Mouse (Mus musculus) frontal cortex, postnatal 25 days (tissue): Measurements from ENCODE around the gene AI661453.

ENCODE experiments used
- DNase-seq, 2 experiments: peaks; one replicate each; pipeline ENCODE4 v3.0.0; 2022; ENCODE audit warnings: low spot score in 2 of 2

The AI661453 gene

DNA sequence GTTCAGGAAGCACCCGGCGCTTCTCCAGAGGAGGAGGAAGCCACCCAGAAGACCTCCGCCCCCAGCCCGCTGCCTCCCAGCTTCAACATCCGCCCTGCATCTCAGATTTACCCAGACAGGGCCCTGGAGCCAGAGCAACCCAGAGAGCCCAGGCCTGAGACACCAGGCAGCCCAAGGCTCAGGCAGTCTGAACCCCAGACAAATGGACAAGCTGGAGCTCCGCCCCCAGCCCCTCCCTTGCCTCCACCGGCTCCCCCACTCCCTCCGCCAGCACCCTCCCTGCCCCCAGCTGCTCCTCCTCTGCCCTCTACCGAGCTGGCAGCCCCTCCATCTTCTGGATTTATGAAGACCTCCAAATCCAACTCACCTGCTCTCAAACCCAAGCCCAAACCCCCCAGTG, 29.9 kb downstream of the AI661453 start:
- DNase-seq: no peak

DNA sequence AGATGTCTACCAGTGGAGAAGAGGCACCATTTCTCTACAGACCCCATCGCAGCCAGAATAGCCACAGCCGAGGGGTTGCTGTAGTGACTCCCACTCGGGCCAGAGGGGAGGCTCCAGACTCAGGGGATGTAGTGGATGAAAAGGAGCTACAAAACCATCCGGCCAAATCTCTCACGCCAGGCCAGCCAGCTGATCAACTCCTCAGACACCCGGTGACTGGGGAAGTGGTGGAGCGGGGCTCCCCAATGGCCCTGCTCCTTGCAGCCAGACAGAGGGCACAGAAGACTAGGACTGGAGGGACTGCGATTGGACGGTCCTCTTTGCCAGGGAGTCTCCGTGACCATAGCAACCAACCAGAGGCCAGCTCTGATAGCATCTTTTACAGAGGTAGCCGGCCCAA, 31.2 kb downstream of the AI661453 start:
- no peak for DNase-seq

DNA sequence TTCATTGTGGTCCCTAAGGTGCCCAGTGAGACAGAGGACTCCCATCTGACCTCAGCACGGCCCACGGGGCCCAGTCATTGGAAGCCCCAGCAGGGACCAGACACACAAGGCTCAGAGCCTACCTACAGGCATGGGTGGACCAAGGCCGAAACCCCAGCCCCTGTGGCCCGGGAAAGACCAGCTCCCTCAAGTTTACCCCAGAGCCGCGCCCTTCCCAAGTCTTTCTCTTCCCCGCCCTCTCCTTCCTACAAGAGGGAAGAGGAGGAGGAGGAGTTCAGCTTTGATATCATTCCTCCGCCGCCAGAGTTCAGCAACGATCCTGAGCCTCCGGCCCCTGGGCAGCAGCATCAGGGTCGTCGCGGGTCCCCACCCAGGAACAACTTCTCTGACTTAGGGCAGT, 31.6 kb downstream of the AI661453 start:
- DNase-seq: no peak

DNA sequence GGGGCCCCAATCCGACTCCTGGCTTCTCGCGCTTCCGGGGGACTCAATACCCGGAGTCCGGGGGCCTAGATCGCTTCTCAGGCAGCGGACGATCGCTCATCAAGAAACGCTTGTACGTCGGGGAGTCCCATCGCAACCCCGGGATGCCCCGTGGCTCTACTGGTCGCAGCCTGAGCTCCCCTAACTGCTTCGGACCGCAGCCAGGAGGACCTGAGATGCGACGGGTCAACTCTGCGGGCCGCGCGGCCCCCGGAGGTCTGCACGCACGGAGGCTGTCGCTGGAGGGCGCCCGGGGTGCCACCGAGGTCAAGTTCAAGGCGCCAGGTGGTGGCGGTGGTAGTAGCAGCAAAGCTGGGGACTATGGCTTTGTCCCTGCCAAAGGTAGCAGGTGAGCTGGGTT, 32.1 kb downstream of the AI661453 start:
- no peak for DNase-seq

DNA sequence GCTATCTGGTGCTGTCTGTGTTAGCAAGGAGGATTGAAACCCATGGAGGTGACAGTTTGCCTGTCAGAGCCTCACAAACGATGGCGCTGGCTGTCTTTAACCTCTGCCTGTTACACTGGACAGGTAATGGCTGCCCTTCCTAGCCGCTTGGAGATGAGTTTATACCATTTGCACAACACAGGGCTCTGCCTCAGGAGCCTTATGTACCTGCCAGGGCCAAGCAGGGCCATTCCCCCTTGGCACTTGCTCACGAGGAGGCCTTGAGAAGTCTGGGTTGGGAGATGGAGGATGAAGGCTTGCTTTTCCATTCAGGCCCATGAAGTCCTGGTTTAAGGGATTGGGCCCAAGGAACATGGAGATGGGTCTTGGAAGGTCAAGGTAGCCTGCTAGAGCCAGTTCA, 33.2 kb downstream of the AI661453 start:
- DNase-seq: no peak

DNA sequence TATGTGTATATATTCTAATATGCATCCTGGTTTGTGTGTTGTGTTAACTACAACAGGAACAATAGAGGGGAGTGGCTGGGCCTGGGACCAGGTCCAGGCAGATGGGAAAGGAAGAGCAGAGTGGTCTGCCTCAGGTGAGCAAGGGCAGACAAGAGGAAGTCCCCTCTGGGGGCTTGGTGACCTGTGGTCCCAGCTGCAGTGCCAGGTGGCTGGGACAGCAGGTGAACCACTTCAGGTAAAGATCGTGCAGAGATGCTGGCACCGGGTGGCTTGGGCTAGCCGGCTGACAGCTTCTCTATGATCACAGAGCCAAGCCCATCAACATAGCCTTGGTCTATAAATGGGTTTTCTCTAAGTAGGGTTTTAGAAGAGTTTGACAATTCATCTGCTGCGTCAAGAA, 33.7 kb downstream of the AI661453 start:
- DNase-seq: no peak

DNA sequence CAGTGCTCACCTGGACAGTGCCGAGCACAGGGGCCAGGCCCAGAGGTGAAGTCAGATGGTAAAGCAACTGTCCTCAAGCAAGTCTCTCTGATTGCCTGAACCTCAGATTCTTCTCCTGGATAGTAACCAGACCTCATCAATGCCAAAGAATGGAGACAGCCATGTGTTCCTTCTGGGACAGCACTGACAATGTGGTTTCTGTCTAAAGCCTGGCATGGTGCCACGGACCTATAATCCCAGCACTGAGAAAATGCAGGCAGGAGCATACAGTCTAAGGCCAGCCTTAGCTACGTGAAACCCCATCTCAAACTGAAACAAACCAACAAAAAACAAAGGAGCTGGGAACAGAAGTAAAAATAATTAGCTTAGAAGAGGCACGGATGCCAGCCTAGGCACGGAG, 34.3 kb downstream of the AI661453 start:
- no peak for DNase-seq

DNA sequence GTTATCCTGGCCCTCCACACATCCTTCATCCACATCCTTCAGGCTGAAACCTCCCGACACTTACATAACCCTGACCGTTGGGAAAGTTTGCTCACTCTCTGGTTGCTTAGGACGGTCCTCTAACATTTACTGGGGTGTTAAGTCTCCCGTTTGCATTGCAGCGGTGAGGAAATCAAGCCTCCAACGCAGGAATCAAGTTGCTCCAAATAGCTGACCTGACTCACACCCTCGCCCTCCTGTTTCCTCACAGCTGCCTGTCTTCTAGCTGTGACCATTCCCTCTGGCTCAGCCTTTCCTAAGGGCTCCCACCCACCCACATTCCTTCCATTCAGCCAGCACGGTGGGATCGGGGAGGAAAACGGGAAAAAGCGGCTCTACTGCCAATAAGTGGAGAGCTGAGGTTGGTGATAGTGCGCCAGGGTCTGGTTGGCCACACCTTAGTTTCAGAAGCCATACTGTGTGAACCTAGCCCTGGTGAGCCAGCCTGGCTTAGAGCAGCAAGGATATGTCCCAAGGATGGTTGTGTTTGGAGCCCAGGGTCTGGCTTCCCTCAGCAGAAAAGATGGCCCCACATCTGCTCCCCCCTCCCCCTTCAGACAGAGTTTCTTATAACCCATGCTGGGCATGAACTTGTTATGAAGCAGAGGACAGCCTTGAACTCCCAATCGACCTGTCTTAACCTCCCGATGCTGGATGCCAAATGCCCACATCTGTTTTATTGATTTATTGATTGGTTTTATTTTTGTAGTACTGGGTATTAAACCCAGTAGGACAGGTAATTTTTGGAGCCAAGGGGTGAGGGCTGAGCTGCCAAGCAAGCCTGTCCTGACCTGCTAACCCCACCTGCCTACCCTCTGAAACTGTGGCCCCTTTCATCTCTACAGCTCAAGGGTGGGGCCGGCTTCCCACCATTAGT, 36.3 kb downstream of the AI661453 start:
- DNase-seq: no peak

DNA sequence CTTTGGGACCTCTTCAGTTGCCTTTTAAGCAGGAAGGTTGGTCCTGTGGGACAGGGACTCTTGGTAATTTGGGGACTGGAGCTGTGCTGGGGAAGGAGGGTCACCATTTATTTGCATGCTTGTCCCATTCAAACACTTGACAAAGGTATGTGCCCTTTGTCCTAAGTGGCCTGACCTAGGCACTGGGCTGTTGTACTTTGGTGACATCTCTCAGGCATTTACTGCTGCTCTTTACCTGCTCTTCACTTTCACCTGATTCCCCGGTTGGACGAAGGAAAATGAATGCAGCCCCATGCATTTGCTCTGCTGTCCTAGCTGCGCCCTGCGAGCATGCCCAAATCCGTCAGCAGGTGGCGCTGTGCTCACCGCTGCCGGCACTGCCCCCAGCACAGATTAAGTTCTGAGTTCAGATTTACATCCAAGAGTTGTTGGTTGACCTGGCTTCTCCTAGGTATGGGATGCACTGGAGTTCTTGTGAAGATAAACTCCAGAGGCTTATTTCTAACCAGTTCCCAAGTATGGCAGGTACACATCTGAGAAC, 37.1 kb downstream of the AI661453 start:
- DNase-seq: peak in 1 of 2 experiments; percentile 17

DNA sequence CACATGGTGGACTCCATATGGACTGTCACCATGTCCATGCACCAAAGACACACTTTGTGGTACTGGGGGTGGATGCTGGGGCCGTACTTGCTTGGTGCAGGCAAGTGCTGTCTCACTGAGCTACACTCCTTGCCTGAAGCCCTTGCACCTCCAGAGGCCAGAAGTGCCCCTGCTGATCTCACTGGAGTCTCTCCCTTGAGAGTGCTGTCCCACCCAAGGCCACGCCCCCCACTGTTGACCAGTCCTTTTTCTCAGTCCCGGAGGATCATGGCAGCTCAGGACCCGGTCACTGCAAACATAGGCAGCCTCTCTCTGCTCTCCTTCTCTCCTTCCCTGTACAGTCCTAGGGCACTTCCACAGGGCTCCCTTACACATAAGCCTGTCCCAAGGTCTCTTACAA, 37.8 kb downstream of the AI661453 start:
- no peak for DNase-seq

DNA sequence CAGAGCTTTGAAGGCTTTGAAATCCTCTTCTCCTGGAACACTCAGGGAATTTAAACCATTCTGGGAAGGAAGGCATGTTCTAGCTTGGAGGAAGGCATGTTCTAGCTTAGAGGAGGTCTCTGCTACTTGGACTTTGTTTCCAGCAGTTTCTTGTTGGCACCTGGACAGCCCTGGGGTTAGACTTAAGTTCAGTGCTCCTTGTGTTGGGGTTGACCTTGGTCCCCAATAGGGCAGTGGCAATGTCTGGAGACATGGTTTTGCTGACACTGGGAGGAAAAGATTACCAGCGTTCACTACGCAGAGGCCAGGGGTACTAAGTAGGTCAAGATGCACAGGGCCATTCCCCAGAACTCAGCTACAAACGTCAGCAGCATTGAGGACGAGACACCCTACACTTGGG, 38.8 kb downstream of the AI661453 start:
- DNase-seq: no peak

DNA sequence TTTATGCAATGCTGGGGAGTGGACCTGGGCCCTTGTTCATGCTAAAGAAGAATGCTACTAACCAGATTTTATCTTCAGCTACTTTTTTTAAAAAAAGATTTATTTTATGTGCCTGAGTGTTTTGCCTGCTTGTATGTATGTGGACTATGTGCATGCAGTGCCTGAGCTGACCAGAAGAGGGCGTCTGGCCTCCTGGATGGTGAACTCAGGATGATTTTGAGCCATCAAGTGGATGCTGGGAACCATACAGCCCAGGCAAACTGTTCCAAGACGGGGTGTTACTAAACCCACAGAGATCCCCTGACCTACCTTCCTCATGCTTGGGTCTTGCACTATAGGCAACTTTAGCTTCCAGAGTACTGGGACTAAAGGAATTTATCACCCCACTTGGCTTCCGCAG, 39.3 kb downstream of the AI661453 start:
- no peak for DNase-seq

DNA sequence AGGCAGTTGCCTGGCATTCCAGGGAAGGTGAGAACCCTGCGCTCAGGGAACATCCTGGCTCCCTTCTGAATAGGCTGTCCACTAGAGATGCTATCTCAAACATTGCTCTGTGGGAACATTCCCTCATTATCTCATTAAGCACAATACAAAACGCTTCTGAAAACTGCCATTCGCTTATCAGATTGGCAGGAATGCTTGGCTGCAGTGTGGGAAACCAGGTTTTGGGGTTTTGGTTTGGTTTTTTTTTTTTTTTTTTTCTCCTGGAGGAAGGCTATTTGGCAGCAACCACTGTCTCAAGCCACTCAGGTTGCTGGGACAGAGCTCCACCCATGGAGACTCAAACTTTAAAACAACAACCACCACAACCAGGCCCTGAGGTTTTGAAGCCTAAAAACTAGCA, 43.5 kb downstream of the AI661453 start:
- no peak for DNase-seq

DNA sequence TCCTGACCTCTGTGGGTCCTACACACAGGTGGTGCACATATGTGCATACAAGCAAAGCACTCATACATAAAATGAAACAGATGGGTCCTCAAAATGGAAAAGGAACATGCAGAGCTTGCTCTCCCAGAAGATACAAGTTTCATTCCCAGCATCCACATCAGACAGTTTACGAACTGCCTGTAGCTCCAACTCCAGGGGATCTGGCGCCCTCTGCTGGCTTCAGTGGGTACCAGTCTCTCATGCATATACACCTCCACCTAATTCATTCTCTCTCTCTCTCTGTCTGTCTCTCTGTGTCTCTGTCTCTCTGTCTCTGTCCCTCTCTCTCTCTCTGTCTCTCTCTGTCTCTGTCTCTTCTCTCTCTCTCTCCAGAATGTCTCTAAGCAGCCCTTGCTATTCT, 46.0 kb downstream of the AI661453 start:
- DNase-seq: peak in 1 of 2 experiments; percentile 33

DNA sequence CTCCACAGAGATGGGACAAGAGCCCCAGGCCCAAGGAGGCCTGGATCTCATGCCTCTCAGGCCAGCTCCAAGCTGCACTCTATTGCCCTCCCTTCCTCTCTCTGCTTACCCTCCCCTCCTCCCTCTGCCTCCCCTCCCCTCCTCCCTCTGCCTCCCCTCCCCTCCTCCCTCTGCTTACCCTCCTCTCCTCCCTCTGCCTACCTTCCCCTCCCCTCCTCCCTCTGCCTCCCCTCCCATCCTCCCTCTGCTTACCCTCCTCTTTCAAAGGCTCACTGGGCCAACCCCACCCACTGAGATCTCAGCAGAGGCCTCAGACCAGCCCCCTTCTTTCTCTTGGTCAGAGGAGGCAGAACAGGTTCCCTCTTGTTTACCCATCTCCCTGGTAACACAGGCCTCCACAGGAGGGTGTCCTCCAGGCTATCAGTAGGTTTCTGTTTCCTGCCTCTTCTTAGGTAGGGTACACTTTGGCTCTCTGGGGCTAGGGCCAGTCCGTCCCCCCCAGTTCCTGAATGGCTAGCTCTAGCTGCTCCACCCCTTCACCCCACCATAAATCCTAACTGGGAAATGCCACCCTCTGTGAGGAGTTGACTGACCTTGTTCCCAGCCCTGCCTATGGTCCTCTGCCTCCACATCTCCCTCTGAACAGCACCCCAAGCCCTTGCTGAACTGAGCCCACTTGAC, 48.0 kb downstream of the AI661453 start:
- DNase-seq: no peak

DNA sequence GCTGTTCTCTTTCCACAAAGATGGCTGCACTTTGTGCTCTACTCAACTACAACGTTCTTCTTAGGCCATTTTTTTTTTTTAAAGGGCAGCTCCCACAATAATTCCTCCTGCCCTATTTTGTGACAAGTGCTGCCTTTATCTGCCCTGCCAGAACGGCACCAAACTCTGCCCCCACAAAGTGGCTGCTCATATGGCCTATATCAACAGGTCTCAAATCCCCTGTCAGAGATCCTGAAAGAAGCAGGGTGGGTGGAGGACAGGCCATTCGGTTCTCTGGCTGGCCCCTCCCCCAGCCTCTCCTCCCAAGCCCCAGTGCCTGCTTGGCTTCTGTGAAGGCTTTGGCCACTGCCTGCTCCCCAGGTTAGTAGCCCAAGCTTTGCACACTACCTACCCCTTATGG, 48.6 kb downstream of the AI661453 start:
- no peak for DNase-seq

DNA sequence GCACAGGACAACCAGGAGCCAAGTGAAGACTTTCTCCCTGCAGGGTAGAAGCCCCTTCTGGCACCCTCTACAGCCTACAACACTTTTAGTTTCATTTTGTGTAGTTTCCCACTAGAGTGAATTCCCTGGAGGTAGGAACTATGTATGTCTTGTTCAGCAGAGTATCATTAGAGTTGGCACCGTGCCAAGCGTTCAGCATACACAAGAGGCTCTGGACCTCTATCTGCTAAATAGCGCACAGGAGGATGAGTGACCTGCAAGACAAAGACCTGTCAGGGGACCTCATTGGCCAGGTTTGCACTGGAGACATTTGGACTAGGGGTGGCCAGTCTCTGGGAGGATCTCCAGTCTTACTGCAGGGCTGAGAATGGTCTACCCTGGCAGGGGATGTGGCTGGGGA, 49.4 kb downstream of the AI661453 start:
- no peak for DNase-seq

DNA sequence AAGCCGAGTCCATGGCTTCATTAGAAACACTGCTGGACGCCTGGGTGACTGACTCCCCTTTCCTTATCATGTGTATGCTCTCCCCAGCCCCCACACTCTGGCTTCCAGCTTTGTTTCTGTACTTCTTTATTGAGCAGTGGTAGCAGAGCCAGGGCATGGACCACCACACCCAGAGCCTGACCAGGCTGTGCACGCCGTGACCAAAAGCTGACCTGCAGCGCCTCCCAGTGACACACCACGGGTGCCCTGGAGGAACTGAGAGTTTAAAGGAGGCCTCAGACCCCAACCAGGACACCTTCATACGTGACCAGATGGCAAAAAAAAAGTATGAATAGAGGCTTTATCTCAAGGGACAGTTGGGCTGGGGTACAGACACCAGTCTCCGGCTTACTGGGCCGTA, 54.4 kb downstream of the AI661453 start:
- no peak for DNase-seq

DNA sequence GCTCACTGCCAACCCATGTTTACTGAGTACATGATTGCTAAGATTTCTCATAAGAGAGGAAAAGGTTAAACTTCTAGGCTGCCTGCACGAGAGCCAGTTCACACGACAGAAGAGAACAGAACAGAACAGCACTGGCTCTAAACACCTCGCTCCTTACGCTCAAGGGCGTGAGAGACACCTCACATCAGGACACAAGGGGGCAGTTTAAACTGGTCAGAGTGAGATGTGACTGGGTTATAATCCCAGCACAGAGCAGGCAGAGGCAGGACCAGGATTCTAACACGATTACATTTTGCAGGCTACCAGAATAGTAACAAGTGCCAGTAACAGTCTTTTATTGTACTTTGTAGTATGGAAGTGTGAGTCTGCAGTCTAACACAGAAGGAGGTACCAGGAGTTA, 56.3 kb downstream of the AI661453 start:
- no peak for DNase-seq

DNA sequence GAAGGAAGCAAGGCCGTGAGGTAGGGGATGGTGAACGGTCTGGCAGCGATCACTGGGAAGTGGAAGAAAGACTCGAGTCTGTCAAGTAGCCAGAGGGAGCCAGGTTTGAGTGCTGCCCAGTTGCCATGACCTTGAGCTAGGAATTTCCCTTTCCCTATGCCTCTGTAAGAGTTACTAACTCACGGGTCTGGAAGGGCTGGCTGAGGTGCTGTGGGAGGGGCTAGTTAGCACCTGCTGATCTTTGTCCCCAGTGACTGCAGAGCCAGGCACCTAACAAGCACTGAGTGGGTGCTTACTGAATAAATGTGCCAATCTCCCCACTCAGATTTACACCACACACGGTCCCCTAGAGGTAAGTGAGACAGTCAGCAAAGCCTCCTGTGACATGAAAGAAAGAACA, 57.2 kb downstream of the AI661453 start:
- no peak for DNase-seq

DNA sequence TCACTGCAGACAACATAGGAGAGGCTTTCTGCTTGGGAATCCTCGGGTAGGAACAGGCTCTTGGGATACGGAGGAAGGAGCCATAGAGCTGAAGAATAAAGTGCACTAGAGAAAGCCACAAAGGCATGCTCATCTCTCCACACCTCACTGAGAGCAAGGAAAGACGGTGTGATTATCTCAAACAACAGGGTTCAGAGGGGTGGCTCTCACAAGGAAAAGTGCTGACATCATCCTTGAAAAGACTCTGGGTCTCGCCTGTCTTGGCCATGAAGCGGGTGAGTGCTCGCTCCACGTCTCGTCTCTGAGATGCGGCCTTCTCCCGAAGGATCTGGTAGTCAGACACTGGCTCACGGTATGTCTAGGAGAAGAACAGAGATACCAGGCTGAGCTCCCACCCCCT, 57.7 kb downstream of the AI661453 start:
- no peak for DNase-seq

DNA sequence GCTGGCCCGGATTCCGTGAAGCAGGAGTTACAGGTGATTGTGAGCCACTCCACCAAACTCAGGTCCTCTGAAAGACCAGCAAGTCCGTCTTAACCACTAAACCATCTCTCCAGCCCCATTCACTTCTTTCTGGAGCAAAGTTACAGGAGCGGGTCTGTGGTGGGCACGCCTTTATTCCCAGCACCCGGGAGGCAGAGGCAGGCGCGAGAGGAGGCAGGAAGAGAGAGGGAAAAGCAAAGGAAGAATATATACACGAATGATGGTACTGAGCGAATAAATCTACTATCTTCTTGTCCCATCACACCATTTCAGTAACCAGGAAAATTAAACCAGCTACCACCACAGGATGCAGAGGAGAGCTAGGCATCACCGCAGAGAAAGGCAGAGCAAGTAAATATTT, 65.1 kb downstream of the AI661453 start:
- no peak for DNase-seq
